Mouse (Mus musculus) E14TG2a.4 (cell line): ENCODE measurements at regions not wholly inside any gene's neighbourhood (a gene's known extent, or its start where the extent isn't known, plus 50 kb on each side); places are given as distances from the start of the nearest gene placed in this dataset.

Source experiments
- CTCF ChIP-seq: conservative IDR thresholded peaks from 2 replicates; pipeline ENCODE4 v1.5.1; 2014; ENCODE audit warnings: low read length
- POU5F1 ChIP-seq: IDR thresholded peaks from 2 replicates; pipeline ENCODE4 v1.6.1; 2014; ENCODE audit warnings: low read length, borderline replicate concordance

DNA sequence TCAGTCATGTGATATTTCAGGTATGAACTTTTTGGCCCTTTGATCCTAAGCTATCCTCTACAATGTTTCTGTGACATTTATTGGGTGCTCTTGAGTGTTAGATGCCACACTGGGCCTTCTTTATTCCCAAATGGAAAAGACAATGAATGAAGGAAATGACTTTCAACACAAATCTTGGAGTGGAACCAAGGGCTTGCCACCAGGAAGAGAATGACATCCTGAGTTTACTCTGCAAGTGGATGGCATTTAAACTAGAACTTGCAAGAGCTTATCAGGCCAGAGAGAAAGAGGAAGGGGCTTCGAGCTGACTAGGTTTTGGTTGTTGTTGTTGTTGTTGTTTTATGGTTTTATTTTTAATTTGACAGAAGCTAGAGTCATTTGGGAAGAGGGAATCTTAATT, 56.1 kb upstream of the Rmdn2 start:
- TF ChIP-seq CTCF (no peak), POU5F1 (no peak)
